Mouse (Mus musculus) regulatory T cell (primary cell): ENCODE results near the gene Golim4.

Source experiments
- in situ Hi-C: fragments of 300-600 bp; cut with MboI, MseI; formaldehyde crosslinking; loops from one replicate; pipeline ENCODE4 v1.15.1; 2025; ENCODE audit warnings: high pct_unique_total_duplicates

Gene Golim4

DNA sequence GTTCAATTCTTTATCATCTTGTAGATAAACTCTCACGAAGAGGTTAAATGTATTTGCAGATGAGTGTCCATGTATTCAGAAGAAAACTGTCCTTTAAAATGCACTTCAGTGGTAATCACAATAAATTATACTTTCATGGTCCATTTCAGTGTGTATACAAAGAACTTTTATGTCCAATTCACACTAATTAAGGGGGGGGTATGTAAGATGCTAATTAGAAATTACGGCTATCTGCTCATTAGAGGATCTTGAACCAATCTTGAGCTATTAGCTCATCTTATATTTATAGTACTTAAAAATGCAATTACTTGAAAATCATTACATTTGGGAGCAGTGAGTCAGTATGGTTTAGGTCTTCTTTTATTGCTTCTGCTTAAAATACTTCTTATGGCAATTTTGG, 31.6 kb downstream of the Golim4 start:
- in situ Hi-C loops = no loop called here

DNA sequence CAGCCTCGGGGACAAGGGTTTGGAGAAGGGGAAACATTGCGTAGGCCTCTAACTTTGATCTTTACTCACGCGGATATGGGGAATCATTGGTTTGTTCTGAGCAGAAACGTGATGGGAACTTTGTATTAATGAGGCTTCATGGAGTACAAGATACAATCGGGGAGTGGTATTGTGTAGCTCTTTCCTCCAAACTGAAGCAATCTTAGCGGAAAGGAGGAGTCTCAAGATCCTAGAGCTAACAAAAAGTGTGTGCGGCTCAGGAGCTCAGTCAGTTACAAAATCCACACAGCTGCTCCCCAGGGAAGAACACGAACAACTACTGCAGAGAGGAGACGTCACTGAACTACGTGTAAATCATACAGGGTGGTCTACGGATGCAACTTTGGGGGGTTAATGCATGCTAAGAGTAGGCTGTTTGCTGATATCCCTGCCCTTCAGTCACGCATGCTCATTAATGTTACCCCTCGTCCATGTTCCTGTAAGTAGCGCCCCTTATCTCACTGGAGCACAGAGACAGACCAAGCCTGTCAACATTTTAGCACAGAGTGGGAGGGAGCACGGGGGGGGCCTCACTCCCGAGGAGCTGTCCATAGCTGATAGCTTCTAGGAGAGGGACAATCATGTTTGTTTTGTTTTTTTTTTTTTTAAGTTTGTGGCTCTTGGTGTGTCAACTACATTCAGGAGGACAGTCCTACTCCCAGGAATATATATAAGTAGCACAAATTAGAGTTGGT, 38.8 kb downstream of the Golim4 start:
- in situ Hi-C loops = no loop called here

DNA sequence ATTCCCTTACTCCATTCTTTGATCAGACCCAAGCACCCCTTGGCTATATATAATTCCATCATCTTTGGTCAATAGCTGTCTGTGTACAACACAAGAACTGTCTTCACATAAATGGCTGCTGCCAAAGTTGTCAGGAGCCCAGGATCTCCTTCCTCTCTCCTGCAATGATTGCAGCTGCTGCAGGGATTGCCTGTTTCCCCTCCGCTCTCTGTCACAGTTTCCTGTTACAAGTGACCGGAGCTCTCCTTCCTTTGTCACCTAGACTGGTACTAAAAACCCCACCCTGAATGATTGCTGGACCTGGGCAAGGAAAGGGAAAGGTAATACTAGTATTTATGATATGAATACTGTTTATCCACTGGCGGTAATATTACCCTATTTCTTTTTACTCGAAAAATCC, 44.0 kb downstream of the Golim4 start:
- in situ Hi-C loops = loop anchor here (5.0 kb wide), 1 partner anchor 80 kb away; no protein-coding TSS in a partner anchor

DNA sequence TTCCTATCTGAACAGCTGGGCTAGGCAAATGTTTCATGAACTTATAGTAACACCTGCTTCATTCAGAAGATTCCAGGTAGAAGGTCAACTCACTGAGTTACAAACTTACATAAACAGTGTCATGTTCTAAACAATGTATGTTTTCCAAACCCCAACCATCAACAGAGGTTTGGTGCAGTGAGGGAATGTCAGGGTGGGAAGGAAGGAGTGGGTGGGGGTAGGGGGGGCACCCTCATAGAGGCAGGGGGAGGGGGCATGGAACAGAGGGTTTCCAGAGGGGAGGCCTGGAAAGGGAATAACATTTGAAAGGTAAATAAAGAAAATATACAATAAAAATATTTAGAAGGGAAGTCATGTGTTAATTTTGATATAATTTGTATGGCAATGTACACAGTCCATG, 46.0 kb downstream of the Golim4 start:
- in situ Hi-C loops = loop anchor here (5.0 kb wide), 1 partner anchor 82 kb away; no protein-coding TSS in a partner anchor

DNA sequence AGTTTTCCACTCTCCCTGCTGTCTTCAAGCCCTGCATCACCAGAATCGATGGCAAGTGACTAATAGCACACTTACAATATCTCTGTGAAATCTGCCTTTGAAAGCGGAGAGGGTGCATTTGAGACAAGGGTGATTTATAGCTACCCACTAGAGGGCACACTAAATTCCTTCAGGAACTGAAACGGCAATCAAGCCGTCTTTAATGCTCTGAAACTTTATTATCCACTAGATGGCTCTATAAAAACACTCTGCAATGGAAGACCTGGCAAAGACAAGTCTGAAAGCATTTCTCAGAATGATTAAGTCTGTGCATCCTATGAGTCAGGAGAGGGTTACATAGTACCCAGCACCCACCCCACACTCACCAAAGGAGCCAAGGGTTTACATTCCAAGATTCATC, 46.5 kb downstream of the Golim4 start:
- in situ Hi-C loops = loop anchor here (5.0 kb wide), 1 partner anchor 82 kb away; no protein-coding TSS in a partner anchor

DNA sequence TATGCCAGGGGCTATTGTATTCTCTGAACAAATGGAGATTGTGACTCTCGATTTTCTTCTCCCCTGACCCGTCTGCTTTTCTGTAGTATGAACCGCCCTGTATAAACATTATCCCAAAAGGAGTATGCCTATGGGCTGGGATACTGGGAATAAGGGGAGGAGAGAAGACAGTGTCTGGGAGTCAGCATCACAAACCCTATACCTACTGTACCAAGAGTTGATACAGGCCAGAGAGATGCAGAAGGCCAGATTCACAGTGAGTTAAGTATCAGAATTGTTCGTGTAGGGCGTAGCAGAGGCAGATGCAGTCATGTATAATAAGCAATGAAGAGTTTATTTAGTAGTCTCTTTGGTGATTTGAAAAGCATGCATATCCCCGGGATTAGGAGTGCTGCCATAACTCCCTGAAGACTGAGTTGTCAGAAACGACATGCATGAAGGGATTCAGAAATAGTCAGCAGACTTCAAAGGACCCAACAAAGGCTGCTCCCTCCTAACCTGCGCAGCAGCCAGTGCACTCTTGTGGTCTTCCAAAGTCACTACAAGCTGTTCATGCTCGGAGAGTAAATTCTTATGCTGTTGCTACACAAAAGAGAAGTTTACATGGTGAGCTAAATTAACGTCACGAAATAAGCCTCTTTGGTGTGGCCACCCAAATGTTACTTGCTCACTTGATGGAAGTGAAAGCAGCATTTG, 54.7 kb downstream of the Golim4 start:
- in situ Hi-C loops = loop anchor here (5.0 kb wide), 1 partner anchor 70 kb away; no protein-coding TSS in a partner anchor

DNA sequence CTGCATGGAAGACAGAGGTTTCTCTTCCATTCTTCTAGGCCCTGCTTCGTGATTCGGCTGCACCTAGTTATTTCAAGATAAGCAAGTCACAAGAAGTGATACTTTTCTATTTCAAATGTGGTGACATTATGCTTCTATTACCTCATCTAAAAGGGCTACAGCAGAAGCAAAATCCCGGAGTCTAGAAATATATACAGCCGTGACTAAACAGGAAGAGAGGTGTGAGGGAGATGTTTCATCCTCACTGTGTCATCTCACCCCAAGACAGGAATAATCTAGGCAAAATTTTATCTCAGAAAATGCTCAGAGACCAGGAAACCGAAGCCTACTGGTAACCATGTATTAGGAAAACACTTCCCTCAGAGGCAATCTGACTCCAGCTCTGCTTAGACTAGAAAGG, 61.7 kb downstream of the Golim4 start:
- in situ Hi-C loops = no loop called here

DNA sequence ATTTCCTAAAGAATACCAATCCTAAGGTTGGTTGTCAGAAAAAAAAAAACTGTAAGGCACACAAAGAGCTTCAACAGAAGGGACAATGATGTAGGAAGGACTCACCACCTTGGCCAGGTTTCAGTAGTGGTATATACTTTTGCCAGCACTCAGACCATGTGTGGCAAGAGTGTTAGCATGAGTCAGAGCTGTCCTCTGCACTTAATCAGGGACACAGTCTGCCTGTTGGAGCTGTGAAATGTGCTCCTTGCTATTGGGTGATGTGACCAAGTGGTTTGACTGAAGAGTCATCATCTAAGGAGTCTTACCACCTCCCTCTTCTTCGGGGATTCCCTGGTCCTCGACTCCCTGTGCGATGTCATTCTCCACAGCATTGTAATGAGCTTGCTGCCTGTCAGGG, 65.2 kb downstream of the Golim4 start:
- in situ Hi-C loops = no loop called here

DNA sequence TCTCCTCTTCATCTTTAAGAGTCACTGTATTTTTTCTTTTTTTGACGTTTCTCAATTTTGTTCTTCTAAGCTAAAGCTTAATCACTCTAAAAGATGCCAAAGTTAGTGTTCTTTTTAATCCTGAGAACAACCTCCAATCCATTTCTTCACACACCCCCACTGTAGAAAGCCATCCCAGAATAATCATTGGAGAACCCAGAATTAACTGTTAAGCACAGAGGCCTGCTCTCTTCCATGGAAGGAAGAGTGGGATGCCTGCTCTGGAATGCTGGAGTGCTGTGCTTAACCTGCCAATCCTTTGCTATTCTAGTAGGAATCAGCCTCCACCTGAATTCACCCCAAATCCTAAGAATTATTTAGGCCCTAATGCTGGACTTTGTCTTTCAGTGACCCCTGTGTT, 67.4 kb downstream of the Golim4 start:
- in situ Hi-C loops = no loop called here

DNA sequence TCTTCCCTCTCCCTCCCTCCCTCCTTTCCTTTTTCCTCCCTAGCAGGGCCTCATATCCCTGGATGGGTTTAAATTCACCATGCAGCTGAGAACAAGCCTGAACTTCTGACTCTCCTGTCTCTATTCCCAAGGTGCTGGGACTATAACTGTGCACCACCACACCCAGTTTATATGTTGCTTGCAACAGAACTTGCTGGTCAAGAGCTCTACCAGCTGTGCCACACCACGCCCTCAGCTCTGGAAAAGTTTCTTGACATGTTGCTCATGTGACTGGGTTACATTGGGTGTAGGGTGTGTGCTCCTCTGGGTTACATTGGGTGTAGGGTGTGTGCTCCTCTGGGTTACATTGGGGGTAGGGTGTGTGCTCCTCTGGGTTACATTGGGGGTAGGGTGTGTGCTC, 75.2 kb downstream of the Golim4 start:
- in situ Hi-C loops = no loop called here

DNA sequence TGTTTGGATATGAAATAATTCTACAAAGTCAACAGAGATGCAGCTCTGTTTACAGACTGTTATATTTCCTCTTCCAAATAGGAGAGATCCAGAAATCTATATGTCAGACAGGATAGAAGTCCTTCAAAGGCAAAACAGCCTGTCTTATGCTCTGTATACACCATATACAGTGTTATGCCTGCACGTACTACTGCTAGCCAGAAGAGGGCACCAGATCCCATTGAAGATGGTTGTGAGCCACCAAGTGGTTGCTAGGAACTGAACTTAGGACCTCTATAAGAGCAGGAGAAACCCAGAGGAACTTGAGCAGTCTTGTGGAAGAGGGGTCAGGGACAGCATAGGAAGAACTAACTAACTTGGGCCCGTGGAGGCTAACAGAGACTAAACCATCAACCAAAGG, 77.5 kb downstream of the Golim4 start:
- in situ Hi-C loops = no loop called here

DNA sequence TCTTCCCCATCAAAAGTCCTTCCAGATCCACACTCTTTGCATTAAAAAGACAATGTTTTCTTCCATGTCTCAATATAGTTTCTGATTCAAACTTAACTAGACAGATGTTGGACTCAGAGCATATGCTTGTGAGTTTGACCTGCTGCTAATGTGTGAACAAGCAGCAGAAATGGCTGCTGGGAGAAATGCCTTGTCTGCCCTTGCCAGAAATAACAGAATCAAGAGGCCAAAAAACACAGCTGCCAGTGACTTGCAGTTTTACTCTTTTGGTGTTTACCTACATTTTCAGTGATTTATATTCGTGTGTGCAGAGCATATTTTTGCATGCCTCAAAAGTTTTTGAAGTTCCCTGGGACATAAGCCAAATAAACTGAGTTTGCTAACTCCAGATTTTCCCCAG, 87.9 kb downstream of the Golim4 start:
- in situ Hi-C loops = loop anchor here (25.0 kb wide), 1 partner anchor 657 kb away; no protein-coding TSS in a partner anchor

DNA sequence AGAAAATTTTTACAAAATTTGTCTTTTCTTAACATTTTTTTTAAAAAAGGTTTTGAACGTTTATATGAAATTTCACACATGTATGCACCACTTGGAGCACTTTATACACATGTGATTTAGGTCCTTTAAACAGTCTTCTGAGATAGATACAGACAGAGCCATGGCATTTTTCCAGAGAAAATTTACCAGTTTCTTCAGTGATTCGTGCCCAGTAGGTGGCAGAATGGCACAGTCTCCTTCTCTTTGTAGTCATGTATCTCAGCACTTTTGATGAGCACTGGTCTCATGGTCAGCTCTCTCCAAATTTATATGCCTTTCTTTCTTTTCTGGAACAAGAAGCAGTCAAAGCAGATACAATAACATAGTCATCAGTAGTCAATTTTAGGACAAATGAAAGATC, 92.5 kb downstream of the Golim4 start:
- in situ Hi-C loops = loop anchor here (25.0 kb wide), 1 partner anchor 652 kb away; no protein-coding TSS in a partner anchor

DNA sequence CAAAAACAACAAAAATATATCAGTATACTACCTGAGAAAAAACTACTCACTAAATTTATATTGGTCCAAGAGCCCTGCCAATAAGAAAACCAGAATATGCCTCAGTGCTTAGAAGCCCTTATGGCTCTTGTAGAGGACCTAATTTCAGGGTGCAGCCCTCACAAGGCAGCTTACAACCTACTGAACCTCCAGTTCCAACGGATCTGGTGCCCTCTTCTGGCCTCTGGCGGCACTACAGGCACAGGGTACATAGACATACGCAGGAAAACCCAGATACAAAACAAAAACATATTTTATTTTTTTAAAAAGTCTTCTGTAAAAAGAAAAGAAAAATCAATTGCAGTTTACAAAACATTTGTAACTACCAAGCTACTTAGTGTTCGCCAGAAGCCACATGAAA, 95.1 kb downstream of the Golim4 start:
- in situ Hi-C loops = loop anchor here (25.0 kb wide), 1 partner anchor 649 kb away; no protein-coding TSS in a partner anchor

DNA sequence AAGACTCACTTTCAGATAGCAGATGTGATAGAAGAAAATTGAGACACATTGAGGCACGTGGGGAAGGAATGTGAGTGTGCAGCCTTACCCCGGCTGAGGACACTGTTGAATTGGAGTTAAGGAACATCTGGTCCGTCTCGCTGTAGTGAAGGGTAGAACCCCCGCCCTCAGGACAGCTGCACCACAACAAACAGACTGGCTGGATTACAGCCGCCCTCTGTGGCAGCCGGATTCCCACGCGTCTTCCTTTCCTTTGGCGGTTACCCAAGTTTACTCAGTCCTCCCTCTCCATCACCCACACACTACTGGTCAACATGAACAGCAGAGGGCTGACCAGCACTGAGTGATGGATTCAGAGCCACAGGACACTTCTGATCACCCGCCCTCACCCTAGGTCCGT, 96.0 kb downstream of the Golim4 start:
- in situ Hi-C loops = loop anchor here (25.0 kb wide), 1 partner anchor 648 kb away; no protein-coding TSS in a partner anchor

DNA sequence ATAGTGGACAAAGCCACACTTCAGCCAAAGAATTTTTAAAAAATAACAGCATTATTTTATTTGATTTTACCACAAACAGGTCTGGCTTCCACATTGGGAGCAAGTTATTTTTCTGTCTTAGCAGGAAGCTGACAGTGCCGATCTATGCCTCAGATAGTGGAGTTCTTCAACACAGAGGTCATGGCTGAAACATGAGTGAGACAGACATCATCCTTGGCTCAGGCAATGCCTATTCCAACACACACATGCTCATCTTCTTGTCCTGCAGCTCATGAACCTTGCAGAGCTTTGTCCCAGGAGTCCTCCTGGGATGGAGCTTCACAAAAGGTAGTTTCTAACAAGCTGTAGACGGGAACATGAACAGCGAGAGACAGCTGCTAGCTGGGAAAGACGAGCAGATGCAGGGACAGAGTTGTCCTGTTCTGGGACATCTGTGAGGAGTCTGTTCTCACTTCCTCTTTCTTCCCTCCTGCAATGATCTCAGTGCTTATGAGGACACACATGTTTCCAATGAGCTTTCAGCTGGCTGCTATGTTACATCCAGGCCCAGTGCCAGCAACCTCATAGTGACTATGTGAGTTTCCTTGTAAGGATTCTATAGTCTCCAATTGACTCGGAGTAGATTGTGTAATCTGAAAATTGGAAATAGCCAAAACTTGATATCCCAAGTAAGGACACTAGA, 121.3 kb downstream of the Golim4 start:
- in situ Hi-C loops = no loop called here

DNA sequence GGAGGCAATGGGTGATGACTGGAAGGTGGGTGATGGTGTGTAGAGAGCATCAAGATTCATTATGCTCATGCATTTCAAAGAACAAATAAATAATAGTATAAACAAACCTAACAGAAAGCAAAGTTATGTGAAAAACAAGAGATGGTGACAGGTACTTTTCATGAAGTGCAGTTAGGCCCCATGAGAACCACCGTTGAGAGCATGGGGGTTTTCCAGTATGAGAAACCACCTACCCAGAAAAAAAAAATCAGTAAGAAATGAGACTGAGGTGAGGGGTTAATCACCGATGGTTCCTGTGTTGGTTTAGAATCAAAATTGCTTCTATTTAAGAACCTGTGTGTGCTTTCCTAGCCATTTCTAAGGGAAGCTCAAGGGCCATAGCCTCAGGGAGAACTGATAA, 121.9 kb downstream of the Golim4 start:
- in situ Hi-C loops = no loop called here
